Mouse (Mus musculus) cortical plate, adult 2 months (tissue): ENCODE data around the gene Olfr250. TPM values are rescaled to one million over a fixed set of nuclear protein-coding genes. Genes with fewer than 3 reads are reported as not detected.
"Not testable (repeated sequence)": the region's sequence is repeated elsewhere in the genome, so short reads cannot be mapped to it uniquely, and the experiment has no call there.

Experiments used
- H3K27ac ChIP-seq: fragments of 200-500 bp; 2 replicates; pipeline ENCODE4 v1.5.1; 2012; ENCODE audit warnings: low read length, control low read depth, inconsistent platforms; ENCODE audit not compliant: insufficient read depth
- H3K4me1 ChIP-seq: fragments of 200-500 bp; 2 replicates; pipeline ENCODE4 v1.6.1; 2011; ENCODE audit warnings: low read length; ENCODE audit not compliant: control insufficient read depth, insufficient read depth
- H3K4me3 ChIP-seq: fragments of 200-500 bp; 2 replicates; pipeline ENCODE4 v1.5.1; 2011; ENCODE audit warnings: mild to moderate bottlenecking, low read length, control low read depth; ENCODE audit not compliant: insufficient read depth
- CTCF ChIP-seq: fragments of 200-500 bp; IDR thresholded peaks from 2 replicates; pipeline ENCODE4 v1.5.1; 2011; ENCODE audit warnings: mild to moderate bottlenecking, control low read depth, low read length; ENCODE audit not compliant: insufficient read depth; ENCODE audit errors: extremely low read depth
- POLR2A ChIP-seq: fragments of 200-500 bp; IDR thresholded peaks from 2 replicates; pipeline ENCODE4 v1.6.1; 2011; ENCODE audit warnings: mild to moderate bottlenecking, low read length, control low read depth; ENCODE audit not compliant: insufficient read depth; ENCODE audit errors: extremely low read depth
- polyA plus RNA-seq: library from polyadenylated mRNA; depleted of rRNA; stranded (reverse); fragments of >200 nt; gene quantifications from 2 replicates; pipeline ENCODE4 v1.2.3, GENCODE M21; 2012; rRNA removed

The Olfr250 gene
- not detected in 2 replicates for polyA plus RNA-seq

DNA sequence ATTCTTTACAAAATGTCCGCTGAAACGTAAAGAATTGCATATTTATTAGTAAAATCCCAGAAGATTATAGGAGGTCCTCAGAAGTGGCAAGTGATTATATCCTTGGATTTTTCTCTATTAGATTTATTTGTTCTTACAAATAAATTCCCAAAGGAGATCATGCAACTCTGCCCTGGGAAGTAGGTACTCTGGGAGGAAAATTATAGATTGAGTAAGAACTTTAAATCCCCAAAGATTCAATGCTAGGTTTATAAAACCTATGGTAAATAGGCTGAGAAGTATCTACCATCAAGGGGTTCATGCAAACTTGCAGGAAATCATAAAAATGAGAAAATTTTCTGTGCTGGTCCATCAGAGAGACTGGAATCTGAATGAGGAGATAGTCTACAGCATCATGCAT, at the start of gene Olfr250:
Olfr250 (plus strand) TSS at position 301 of the 400 bp plus-strand sequence.
- no peaks in the 10 kb centered on the region for H3K4me1 ChIP-seq
- TF ChIP-seq CTCF (no peak), POLR2A (no peak)
- H3K27ac ChIP-seq = no peak within 1 kb of the TSS
- no peak within 1 kb of the TSS for H3K4me3 ChIP-seq

DNA sequence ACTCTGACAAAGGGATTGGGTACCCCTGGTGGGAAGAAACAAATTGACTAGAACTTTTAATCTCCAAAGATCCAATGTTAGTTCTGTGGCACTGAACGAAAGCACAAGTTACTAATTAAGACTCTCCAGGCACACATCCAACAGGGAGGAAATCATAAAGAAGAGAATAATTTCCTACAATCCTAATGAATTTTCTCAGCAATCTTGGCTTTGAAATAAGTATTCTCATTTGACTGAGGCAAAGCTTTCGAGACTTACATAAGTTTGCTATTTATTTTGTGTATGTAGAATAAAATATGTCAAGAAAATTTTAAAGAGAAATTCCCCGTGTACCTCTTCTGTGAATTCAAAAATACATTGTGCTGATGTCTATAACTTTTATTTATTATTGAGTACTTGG, 37.9 kb upstream of the Olfr250 start, which contains the start of gene Olfr25:
Olfr25 (plus strand) TSS at position 301 of the 400 bp plus-strand sequence.
- H3K27ac ChIP-seq = no peak within 1 kb of the TSS
- no peak within 1 kb of the TSS for H3K4me3 ChIP-seq
- H3K4me1 ChIP-seq = no peaks in the 10 kb centered on the region
- no peak for TF ChIP-seq POLR2A
- TF ChIP-seq CTCF = no peak

DNA sequence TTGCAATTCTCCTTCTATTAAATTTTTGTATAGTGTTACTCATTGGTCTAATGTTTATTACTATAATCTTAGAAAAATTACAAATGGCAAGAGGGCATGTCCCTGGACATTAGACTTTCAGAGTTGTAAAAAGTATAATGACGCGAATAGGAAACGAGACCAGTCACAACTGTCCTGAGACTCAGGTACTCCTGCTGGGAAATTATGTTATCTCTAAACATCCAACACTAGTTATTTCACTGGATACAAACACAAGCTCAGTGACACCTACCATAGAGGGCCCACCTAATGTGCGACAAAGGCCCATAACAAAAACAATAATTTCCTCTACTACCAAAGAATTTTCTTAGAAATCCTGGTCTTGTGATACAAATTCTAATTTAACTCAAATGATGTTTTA, 18.6 kb upstream of the Olfr250 start, which contains the start of gene Olfr898:
Olfr898 (plus strand) TSS at position 301 of the 400 bp plus-strand sequence.
- Histone ChIP-seq H3K27ac (no peak within 1 kb of the TSS), H3K4me1 (no peaks in the 10 kb centered on the region), H3K4me3 (no peak within 1 kb of the TSS)
- TF ChIP-seq CTCF (no peak), POLR2A (no peak)

DNA sequence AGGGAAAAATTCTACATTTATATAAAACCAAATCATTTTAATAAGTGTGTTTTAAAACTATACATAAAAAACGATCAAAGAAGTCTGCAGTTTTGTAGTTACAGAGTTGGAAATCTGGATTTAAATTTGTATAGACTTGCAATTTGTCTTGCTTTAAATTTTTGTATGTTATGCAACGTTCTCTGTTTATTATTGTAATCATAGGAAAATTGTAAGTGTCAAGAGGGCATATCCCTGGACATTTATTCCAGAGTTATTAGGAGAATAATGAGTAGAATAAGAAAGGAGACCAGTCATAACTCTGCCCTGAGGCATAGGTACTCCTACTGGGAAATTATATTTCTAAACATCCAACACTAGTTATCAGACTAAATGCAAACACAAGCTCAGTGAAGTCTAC, 10.1 kb downstream of the Olfr250 start, which contains the start of gene Olfr251:
Olfr251 (plus strand) TSS at position 301 of the 400 bp plus-strand sequence.
- Histone ChIP-seq H3K4me3 (no peak within 1 kb of the TSS), H3K27ac (no peak within 1 kb of the TSS), H3K4me1 (no peaks in the 10 kb centered on the region)
- TF ChIP-seq POLR2A (no peak), CTCF (no peak)

DNA sequence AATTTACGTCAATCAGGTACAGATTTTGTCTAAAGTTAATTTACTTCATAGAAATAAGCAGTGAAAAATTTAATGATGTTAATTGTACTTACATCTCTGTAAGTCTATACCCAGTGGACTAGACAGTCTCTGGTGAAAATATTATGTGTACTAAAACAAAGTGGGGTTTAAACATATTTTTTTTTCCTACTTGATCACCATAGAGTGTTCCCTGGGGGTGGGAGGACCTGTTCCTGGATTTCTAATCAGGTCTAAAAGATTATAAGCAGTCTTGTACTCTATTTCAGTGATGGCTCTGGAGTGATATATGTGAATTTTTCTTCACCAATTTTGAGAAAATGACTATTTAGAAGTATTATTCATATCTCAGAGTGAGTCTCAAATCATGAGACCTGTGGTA, 34.7 kb downstream of the Olfr250 start, which contains the start of gene Olfr147:
Olfr147 (plus strand) TSS at position 301 of the 400 bp plus-strand sequence.
- H3K4me1 ChIP-seq = no peaks in the 10 kb centered on the region
- H3K4me3 ChIP-seq = no peak within 1 kb of the TSS
- no peak within 1 kb of the TSS for H3K27ac ChIP-seq
- TF ChIP-seq POLR2A = no peak
- TF ChIP-seq CTCF = no peak

DNA sequence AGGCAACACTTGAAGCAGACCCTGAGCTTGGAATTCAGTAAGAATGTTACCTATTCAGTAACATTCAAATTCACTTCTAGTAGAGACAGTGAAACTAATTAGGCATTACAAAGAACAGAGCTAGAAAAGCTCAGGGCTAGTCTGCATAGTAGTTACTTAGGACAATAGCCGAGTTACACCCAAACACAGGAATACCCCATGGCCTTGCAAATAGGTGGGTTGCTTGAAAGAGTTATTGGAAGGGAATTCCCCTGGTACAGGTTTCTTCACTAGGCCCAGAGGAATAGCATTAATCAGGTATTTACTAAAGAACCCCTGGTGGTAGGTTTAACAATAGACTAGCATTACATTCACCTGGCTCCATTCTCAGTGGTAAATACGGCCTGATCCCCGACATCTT, 40.8 kb downstream of the Olfr250 start:
- H3K4me1 ChIP-seq, H3K27ac ChIP-seq, H3K4me3 ChIP-seq: not testable (repeated sequence)

DNA sequence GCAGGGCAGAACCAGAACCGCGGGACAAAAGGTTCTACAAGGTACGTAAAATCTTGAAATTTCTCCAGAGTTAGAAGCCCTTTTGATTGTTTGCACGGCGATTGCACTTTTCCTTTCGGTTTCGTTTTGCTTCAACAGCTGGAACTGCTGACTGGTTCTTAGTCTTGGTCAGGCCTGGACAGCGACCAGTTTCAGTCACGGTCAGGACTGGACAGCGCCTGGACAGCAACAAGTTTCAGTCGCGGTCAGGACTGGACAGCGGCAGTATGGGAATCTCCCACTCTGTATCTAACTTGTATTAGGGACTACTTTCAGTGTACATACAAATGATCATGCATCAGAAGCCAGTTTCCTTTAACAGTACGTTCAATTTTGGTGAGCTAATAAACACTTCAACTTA, 46.8 kb downstream of the Olfr250 start:
- H3K4me3 ChIP-seq, H3K27ac ChIP-seq, H3K4me1 ChIP-seq: not testable (repeated sequence)

Other genes with a start within 250 kb of the Olfr250 start
- gene Olfr890, start 224.4 kb upstream of the Olfr250 start, polyA plus RNA-seq = not detected in 2 replicates
- not detected in 2 replicates for gene Olfr891, start 186.1 kb upstream of the Olfr250 start, polyA plus RNA-seq
- gene Olfr893, start 158.5 kb upstream of the Olfr250 start, polyA plus RNA-seq = not detected in 2 replicates
- gene Olfr894, start 148.8 kb upstream of the Olfr250 start, polyA plus RNA-seq = not detected in 2 replicates
- gene Olfr143, start 114.1 kb upstream of the Olfr250 start, polyA plus RNA-seq = not detected in 2 replicates
- gene Olfr895, start 99.0 kb upstream of the Olfr250 start, polyA plus RNA-seq = not detected in 2 replicates
- not detected in 2 replicates for gene Olfr896-ps1, start 75.8 kb upstream of the Olfr250 start, polyA plus RNA-seq
- not detected in 2 replicates for gene Olfr25, start 37.8 kb upstream of the Olfr250 start, polyA plus RNA-seq
- gene Olfr898, start 18.5 kb upstream of the Olfr250 start, polyA plus RNA-seq = not detected in 2 replicates
- gene Olfr251, start 10.2 kb downstream of the Olfr250 start, polyA plus RNA-seq = not detected in 2 replicates
- not detected in 2 replicates for gene Olfr147, start 34.8 kb downstream of the Olfr250 start, polyA plus RNA-seq
- not detected in 2 replicates for gene Olfr901, start 62.6 kb downstream of the Olfr250 start, polyA plus RNA-seq
- not detected in 2 replicates for gene Olfr902, start 80.8 kb downstream of the Olfr250 start, polyA plus RNA-seq
- gene Olfr904, start 96.2 kb downstream of the Olfr250 start, polyA plus RNA-seq = not detected in 2 replicates
- not detected in 2 replicates for gene Olfr905, start 104.2 kb downstream of the Olfr250 start, polyA plus RNA-seq
- not detected in 2 replicates for gene Olfr906, start 120.2 kb downstream of the Olfr250 start, polyA plus RNA-seq
- not detected in 2 replicates for gene Olfr907, start 128.9 kb downstream of the Olfr250 start, polyA plus RNA-seq
- gene Olfr911-ps1, start 154.7 kb downstream of the Olfr250 start, polyA plus RNA-seq = not detected in 2 replicates
- not detected in 2 replicates for gene Olfr910, start 171.0 kb downstream of the Olfr250 start, polyA plus RNA-seq
- not detected in 2 replicates for gene Olfr912, start 213.3 kb downstream of the Olfr250 start, polyA plus RNA-seq
- gene Olfr913, start 225.9 kb downstream of the Olfr250 start, polyA plus RNA-seq = not detected in 2 replicates
- gene Olfr914, start 238.2 kb downstream of the Olfr250 start, polyA plus RNA-seq = not detected in 2 replicates